Mouse (Mus musculus) sigmoid colon, adult 10 weeks (tissue): ENCODE measurements around the gene Car14. TPM values are rescaled to one million over a fixed set of nuclear protein-coding genes. Genes with fewer than 3 reads are reported as not detected.

Source experiments
- polyA plus RNA-seq: library from polyadenylated mRNA; stranded (reverse); fragments of 350-450 nt; fragmentation: Illumina TruSeq; extraction: RNeasy Lipid Tissue Mini Kit (QIAGEN cat#74804); gene quantifications from one replicate; pipeline ENCODE4 v1.2.3, GENCODE M21; 2014; ENCODE audit warnings: low read depth, low replicate concordance

The Car14 gene
- 1.8 TPM for polyA plus RNA-seq

GRCm38 (mm10) chr3:95904568-95904967 lies at the start of gene Car14:
Gene Car14 (minus strand): TSS chr3:95904691.

GRCm38 (mm10) chr3:95928658-95929503 lies 24.4 kb upstream of the Car14 start, which contains the start of gene Anp32e:
Gene Anp32e (plus strand): TSS chr3:95929246.

GRCm38 (mm10) chr3:95893606-95894316 lies 10.7 kb downstream of the Car14 start, which contains the start of gene Aph1a:
Gene Aph1a (plus strand): TSS chr3:95893969.

GRCm38 (mm10) chr3:95891211-95892065 lies 13.1 kb downstream of the Car14 start, which contains the start of gene BC028528:
Gene BC028528 (minus strand): TSS chr3:95892005.

GRCm38 (mm10) chr3:95881979-95882815 lies 22.3 kb downstream of the Car14 start, which contains the start of gene Ciart:
Gene Ciart (minus strand): TSS chr3:95882251.

GRCm38 (mm10) chr3:95871392-95871867 lies 33.1 kb downstream of the Car14 start, which contains the start of gene Mrps21:
Gene Mrps21 (minus strand): TSS chr3:95871519.

GRCm38 (mm10) chr3:95855502-95856089 lies 48.9 kb downstream of the Car14 start, which contains the start of gene Prpf3:
Gene Prpf3 (minus strand): TSS chr3:95855885.

Other genes with a start within 250 kb of the Car14 start
- gene Mcl1, start 245.9 kb downstream of the Car14 start, polyA plus RNA-seq: 818 TPM
- gene Adamtsl4, start 216.8 kb downstream of the Car14 start, polyA plus RNA-seq: 2.2 TPM
- gene Ecm1, start 165.1 kb downstream of the Car14 start, polyA plus RNA-seq: 3.3 TPM
- gene Tars2, start 144.5 kb downstream of the Car14 start, polyA plus RNA-seq: 7.1 TPM
- 63.9 TPM for gene Rprd2, start 85.8 kb downstream of the Car14 start, polyA plus RNA-seq
- 38.7 TPM for gene Prpf3, start 48.8 kb downstream of the Car14 start, polyA plus RNA-seq
- 20.0 TPM for gene Mrps21, start 33.2 kb downstream of the Car14 start, polyA plus RNA-seq
- not detected for gene Ciart, start 22.4 kb downstream of the Car14 start, polyA plus RNA-seq
- 23.7 TPM for gene BC028528, start 12.7 kb downstream of the Car14 start, polyA plus RNA-seq
- gene Aph1a, start 10.7 kb downstream of the Car14 start, polyA plus RNA-seq: 50.7 TPM
- gene Anp32e, start 24.6 kb upstream of the Car14 start, polyA plus RNA-seq: 138 TPM
- gene Plekho1, start 91.3 kb upstream of the Car14 start, polyA plus RNA-seq: 7.5 TPM
- 59.9 TPM for gene Vps45, start 153.8 kb upstream of the Car14 start, polyA plus RNA-seq
- 23.3 TPM for gene Otud7b, start 199.8 kb upstream of the Car14 start, polyA plus RNA-seq